Mouse (Mus musculus): Measurements from ENCODE around the gene Fcer1g. TPM values are rescaled to one million over a fixed set of nuclear protein-coding genes. Genes with fewer than 3 reads are reported as not detected.

The Fcer1g gene
- polyA plus RNA-seq, 1 experiment: 117 TPM

- Histone ChIP-seq H3K4me3 (replicated peaks; ENCODE audit: extremely low read depth, low read depth, low read length) (no peak overlapping the region), H3K4me1 (ENCODE audit: control insufficient read depth, insufficient read depth, low read length) (peaks cover 6% of the 10 kb centered on the region; the same call in 1 of the 2 replicates)
- TF ChIP-seq POLR2A (IDR thresholded peaks at IDR 0.05; ENCODE audit: borderline replicate concordance, extremely low read depth, low read depth, low read length) (no peak), CTCF (IDR thresholded peaks at IDR 0.05; ENCODE audit: insufficient read depth, low read length) (peak; percentile 43)
- WGBS: 58% methylated on average over 15 of the region's 15 CpGs
- peak; percentile 50 for DNase-seq
Observed at GRCm38 (mm10) chr1:171256937-171257548, 22.9 kb upstream of the Fcer1g start.

- Histone ChIP-seq H3K4me3 (replicated peaks; ENCODE audit: extremely low read depth, low read depth, low read length) (no peak overlapping the region), H3K4me1 (ENCODE audit: control insufficient read depth, insufficient read depth, low read length) (peaks cover 6% of the 10 kb centered on the region; the same call in 1 of the 2 replicates)
- WGBS: 85% methylated on average over 24 of the region's 24 CpGs
- TF ChIP-seq CTCF (IDR thresholded peaks at IDR 0.05; ENCODE audit: insufficient read depth, low read length) (no peak), POLR2A (IDR thresholded peaks at IDR 0.05; ENCODE audit: borderline replicate concordance, extremely low read depth, low read depth, low read length) (no peak)
- DNase-seq: no peak
Observed at GRCm38 (mm10) chr1:171256095-171256818, 22.1 kb upstream of the Fcer1g start.

GRCm38 (mm10) chr1:171252415-171252814, 18.2 kb upstream of the Fcer1g start:
- TF ChIP-seq CTCF (IDR thresholded peaks at IDR 0.05; ENCODE audit: insufficient read depth, low read length) (no peak), POLR2A (IDR thresholded peaks at IDR 0.05; ENCODE audit: borderline replicate concordance, extremely low read depth, low read depth, low read length) (no peak)
- 78% methylated on average over 17 of the region's 17 CpGs for WGBS
- no peak for DNase-seq
- no peak overlapping the region for H3K4me3 ChIP-seq (replicated peaks; ENCODE audit: extremely low read depth, low read depth, low read length)
- H3K4me1 ChIP-seq (ENCODE audit: control insufficient read depth, insufficient read depth, low read length): peaks cover 15% of the 10 kb centered on the region

GRCm38 (mm10) chr1:171251594-171252324, 17.6 kb upstream of the Fcer1g start:
- Histone ChIP-seq H3K4me1 (ENCODE audit: control insufficient read depth, insufficient read depth, low read length) (peaks cover 15% of the 10 kb centered on the region), H3K4me3 (replicated peaks; ENCODE audit: extremely low read depth, low read depth, low read length) (no peak overlapping the region)
- 30% methylated on average over 13 of the region's 13 CpGs for WGBS
- TF ChIP-seq POLR2A (IDR thresholded peaks at IDR 0.05; ENCODE audit: borderline replicate concordance, extremely low read depth, low read depth, low read length): no peak
- TF ChIP-seq CTCF (IDR thresholded peaks at IDR 0.05; ENCODE audit: insufficient read depth, low read length): no peak
- no peak for DNase-seq

GRCm38 (mm10) chr1:171250680-171251593, 16.8 kb upstream of the Fcer1g start, which contains the start of gene Ndufs2:
TSS of gene Ndufs2 (minus strand) at chr1:171251388.
- H3K4me1 ChIP-seq (ENCODE audit: control insufficient read depth, insufficient read depth, low read length): peaks cover 15% of the 10 kb centered on the region
- TF ChIP-seq CTCF (IDR thresholded peaks at IDR 0.05; ENCODE audit: insufficient read depth, low read length) (no peak), POLR2A (IDR thresholded peaks at IDR 0.05; ENCODE audit: borderline replicate concordance, extremely low read depth, low read depth, low read length) (no peak)
- no peak for DNase-seq
- H3K4me3 ChIP-seq (replicated peaks; ENCODE audit: extremely low read depth, low read depth, low read length): no peak within 1 kb of the TSS
- WGBS: 31% methylated on average over 26 of the region's 26 CpGs

GRCm38 (mm10) chr1:171249913-171250600, 15.9 kb upstream of the Fcer1g start, which contains the start of gene Adamts4:
TSS of gene Adamts4 (plus strand) at chr1:171250421.
- no peak for TF ChIP-seq CTCF (IDR thresholded peaks at IDR 0.05; ENCODE audit: insufficient read depth, low read length)
- WGBS: 32% methylated on average over 5 of the region's 5 CpGs
- DNase-seq: no peak
- H3K4me1 ChIP-seq (ENCODE audit: control insufficient read depth, insufficient read depth, low read length): peaks cover 15% of the 10 kb centered on the region
- H3K4me3 ChIP-seq (replicated peaks; ENCODE audit: extremely low read depth, low read depth, low read length): no peak within 1 kb of the TSS

GRCm38 (mm10) chr1:171248386-171249226, 14.4 kb upstream of the Fcer1g start:
- no peak for DNase-seq
- 29% methylated on average over 3 of the region's 3 CpGs for WGBS
- Histone ChIP-seq H3K4me1 (ENCODE audit: control insufficient read depth, insufficient read depth, low read length) (peaks cover 15% of the 10 kb centered on the region), H3K4me3 (replicated peaks; ENCODE audit: extremely low read depth, low read depth, low read length) (no peak overlapping the region)
- no peak for TF ChIP-seq CTCF (IDR thresholded peaks at IDR 0.05; ENCODE audit: insufficient read depth, low read length)
- no peak for TF ChIP-seq POLR2A (IDR thresholded peaks at IDR 0.05; ENCODE audit: borderline replicate concordance, extremely low read depth, low read depth, low read length)

- TF ChIP-seq POLR2A (IDR thresholded peaks at IDR 0.05; ENCODE audit: borderline replicate concordance, extremely low read depth, low read depth, low read length) (no peak), CTCF (IDR thresholded peaks at IDR 0.05; ENCODE audit: insufficient read depth, low read length) (no peak)
- DNase-seq: no peak
- Histone ChIP-seq H3K4me3 (replicated peaks; ENCODE audit: extremely low read depth, low read depth, low read length) (no peak overlapping the region), H3K4me1 (ENCODE audit: control insufficient read depth, insufficient read depth, low read length) (peaks cover 15% of the 10 kb centered on the region)
- WGBS: 22% methylated on average over 4 of the region's 4 CpGs
Observed at GRCm38 (mm10) chr1:171247916-171248315, 13.8 kb upstream of the Fcer1g start.
